Mouse (Mus musculus) left cerebral cortex, adult 2 months (tissue): ENCODE results near the gene Spata1. TPM values are rescaled to one million over a fixed set of nuclear protein-coding genes. Genes with fewer than 3 reads are reported as not detected.

Experiments
- DNase-seq, 2 experiments: peaks; one replicate each; pipeline ENCODE4 v3.0.0; 2021 to 2022; ENCODE audit warnings: low spot score in 2 of 2, mixed read lengths in 1 of 2; ENCODE audit errors: extremely low spot score in 1 of 2
- H3K27ac ChIP-seq: fragments of 200-600 bp; 2 replicates; pipeline ENCODE4 v1.8.1; 2022
- H3K4me3 ChIP-seq: fragments of 200-600 bp; 2 replicates; pipeline ENCODE4 v1.8.1; 2022
- CTCF ChIP-seq: fragments of 200-600 bp; IDR thresholded peaks from 2 replicates; pipeline ENCODE4 v1.8.1; 2022; ENCODE audit warnings: antibody characterized with exemption, mild to moderate bottlenecking, moderate library complexity
- intact Hi-C: fragments of 180-260 bp; cut with DNase I; formaldehyde crosslinking; loops from one replicate; pipeline ENCODE4 v1.15.1; 2025
- total RNA-seq, 2 experiments: library from RNA; stranded (reverse); gene quantifications; 2 replicates each; pipeline ENCODE4 v1.2.3; 2021

Spata1 gene
- total RNA-seq, 2 experiments from 2014 or later = 3.2 to 3.7 TPM

DNA sequence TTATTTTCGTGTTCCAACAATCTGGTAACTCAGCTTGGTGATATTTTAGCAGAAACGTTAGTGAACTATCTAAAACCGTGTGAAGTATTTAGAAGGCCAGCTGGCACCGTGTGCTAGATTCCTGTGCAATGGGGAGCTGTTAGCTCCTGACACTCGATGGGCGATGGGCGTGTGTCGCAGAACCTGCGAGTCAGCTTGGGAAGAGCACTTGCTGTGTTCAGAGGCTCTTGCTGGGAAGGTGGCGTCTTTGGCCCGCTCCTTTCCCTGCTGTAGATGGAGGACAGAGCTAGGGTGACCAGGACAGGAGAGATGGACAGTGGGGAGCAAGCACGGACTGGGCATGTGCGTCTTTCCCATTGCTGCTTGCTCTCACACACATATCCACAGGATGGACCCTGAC is 86.5 kb downstream of the Spata1 start:
- intact Hi-C loops = no loop called here
- Histone ChIP-seq H3K4me3 (no peak overlapping the region), H3K27ac (peak overlapping the region; percentile 10; the same call in 1 of the 2 replicates)
- no peak for TF ChIP-seq CTCF
- DNase-seq = no peak

DNA sequence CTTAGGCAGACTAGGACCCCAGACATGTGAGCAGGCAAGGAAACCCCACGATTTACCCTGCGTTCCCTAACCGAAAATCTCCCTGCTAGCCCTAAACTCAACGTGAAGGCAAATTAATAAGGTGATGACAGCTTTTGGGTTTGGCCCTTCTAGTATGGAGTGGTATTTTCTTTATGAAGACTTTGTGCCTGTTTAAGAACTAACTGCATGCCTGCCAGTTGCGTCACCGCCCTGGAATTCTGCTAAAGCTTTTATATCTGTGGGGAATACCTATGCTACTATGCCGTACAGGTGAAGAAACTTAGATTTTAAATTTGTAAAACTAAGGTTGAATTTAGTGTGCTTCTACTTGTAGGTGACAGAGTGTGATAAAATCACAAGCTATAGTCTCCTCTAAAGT is 87.1 kb downstream of the Spata1 start:
- TF ChIP-seq CTCF = no peak
- DNase-seq = no peak
- intact Hi-C loops = no loop called here
- peak overlapping the region; percentile 28; the same call in 1 of the 2 replicates for H3K27ac ChIP-seq
- no peak overlapping the region for H3K4me3 ChIP-seq

DNA sequence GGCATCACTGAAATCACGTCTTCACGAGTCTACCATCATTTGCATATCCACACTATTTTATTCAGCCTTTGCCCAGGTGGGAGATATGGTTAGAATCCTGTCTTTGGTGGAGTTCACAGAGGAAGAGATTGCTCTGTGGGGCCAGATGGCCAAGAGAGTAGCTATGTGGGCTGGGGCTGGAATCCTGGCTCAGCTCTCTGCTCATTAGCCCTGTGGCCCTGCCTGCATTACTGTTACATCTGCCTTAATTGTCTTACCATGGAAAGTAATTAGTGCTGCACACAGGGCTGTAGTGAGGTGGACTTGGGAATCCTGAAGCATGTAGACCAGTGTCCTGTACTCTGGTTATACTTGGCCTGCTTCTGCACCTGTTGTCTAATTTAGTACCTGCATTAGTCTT is 87.5 kb downstream of the Spata1 start:
- Histone ChIP-seq H3K4me3 (no peak overlapping the region), H3K27ac (peak overlapping the region; percentile 28; the same call in 1 of the 2 replicates)
- DNase-seq = no peak
- intact Hi-C loops = no loop called here
- no peak for TF ChIP-seq CTCF

DNA sequence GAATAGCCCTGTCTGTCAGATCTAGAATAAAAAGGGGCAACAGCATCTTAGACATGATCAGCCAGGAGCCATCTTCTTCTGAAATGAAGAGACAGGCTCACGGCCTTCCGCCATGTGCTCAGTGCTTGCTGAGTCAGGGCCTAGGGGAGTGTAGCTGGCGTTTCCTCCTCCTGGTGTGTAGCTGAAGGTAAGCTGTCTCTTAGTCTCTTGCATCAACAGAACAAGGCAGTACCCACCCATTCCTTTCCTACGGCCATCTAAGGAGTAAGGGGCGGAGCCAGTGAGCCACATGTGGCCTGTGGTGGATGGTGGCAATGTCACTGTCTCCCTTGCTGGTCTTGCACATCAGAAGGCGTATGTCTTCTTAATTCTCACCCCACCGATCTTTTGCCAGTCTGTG is 89.4 kb downstream of the Spata1 start:
- intact Hi-C loops = no loop called here
- no peak overlapping the region for H3K4me3 ChIP-seq
- no peak for DNase-seq
- no peak overlapping the region for H3K27ac ChIP-seq
- no peak for TF ChIP-seq CTCF

Other genes starting within 250 kb of the Spata1 start
- gene Ssx2ip, start 95.1 kb downstream of the Spata1 start, total RNA-seq = 10 to 100 TPM; 91.0 to 91.6 TPM
- 1 to 10 TPM; 7.1 to 8.1 TPM for gene Ctbs, start 50.0 kb downstream of the Spata1 start, total RNA-seq
- gene Gng5, start 54 bp upstream of the Spata1 start, total RNA-seq = 10 to 100 TPM; 41.1 to 46.3 TPM
- gene Rpf1, start 21.7 kb upstream of the Spata1 start, total RNA-seq = 10 to 100 TPM; 16.9 to 20.7 TPM
- gene Uox, start 70.7 kb upstream of the Spata1 start, total RNA-seq = under 1 TPM; 0.27 to 0.37 TPM
- not detected for gene Dnase2b, start 115.8 kb upstream of the Spata1 start, total RNA-seq
- not detected for gene 4930503B20Rik, start 151.6 kb upstream of the Spata1 start, total RNA-seq
- gene Samd13, start 185.8 kb upstream of the Spata1 start, total RNA-seq = under 1 TPM; 0.28 to 0.45 TPM